Mouse (Mus musculus) right cerebral cortex, postnatal 10 days (tissue): Measurements from ENCODE around the gene Gm21836.
A peak's percentile ranks its signal among the peaks of the same experiment; 100 is the strongest.
"Not testable (repeated sequence)": the region's sequence is repeated elsewhere in the genome, so short reads cannot be mapped to it uniquely, and the experiment has no call there.

Experiments
- DNase-seq, 2 experiments: peaks; one replicate each; pipeline ENCODE4 v3.0.0; 2021; ENCODE audit warnings: low spot score in 2 of 2

Gene Gm21836

GRCm38 (mm10) chr9:124493693-124494092 lies at the start of gene Gm21836:
Gene Gm21836 (minus strand): TSS chr9:124493793.
- not testable (repeated sequence) for DNase-seq

- not testable (repeated sequence) for DNase-seq
These were observed 13.1 kb downstream of the Gm21836 start for GRCm38 (mm10) chr9:124480361-124480980.

GRCm38 (mm10) chr9:124478081-124478480 lies 15.5 kb downstream of the Gm21836 start:
- DNase-seq, result peak; percentile 39 to 51

GRCm38 (mm10) chr9:124476096-124476902 lies 17.3 kb downstream of the Gm21836 start, which contains the start of gene Ppp2r3d:
Gene Ppp2r3d (minus strand): TSS chr9:124476898.
- peak; percentile 31 to 43 for DNase-seq

- peak in 1 of 2 experiments; percentile 26 for DNase-seq
These were observed 17.9 kb downstream of the Gm21836 start for GRCm38 (mm10) chr9:124475689-124476088.

GRCm38 (mm10) chr9:124456572-124456971 lies 37.0 kb downstream of the Gm21836 start:
- peak in 1 of 2 experiments; percentile 27 for DNase-seq
